Mouse (Mus musculus) G1E-ER4 (cell line): ENCODE measurements around the gene Nanog. TPM values are rescaled to one million over a fixed set of nuclear protein-coding genes. Genes with fewer than 3 reads are reported as not detected.

ENCODE experiments used
- GATA1 ChIP-seq: IDR thresholded peaks from one replicate; pipeline ENCODE4 v1.8.0; 2012; ENCODE audit warnings: low read length, inconsistent platforms
- polyA plus RNA-seq: library from polyadenylated mRNA; stranded (reverse); fragments of >175 nt; gene quantifications from 2 replicates; pipeline ENCODE4 v1.2.3, GENCODE M21; 2012

The Nanog gene
- polyA plus RNA-seq, 1 experiment: not detected

GRCm38 (mm10) chr6:122742228-122742899, 35.1 kb downstream of the Nanog start:
- TF ChIP-seq GATA1: peak; percentile 21

- no peak for TF ChIP-seq GATA1
Measured at GRCm38 (mm10) chr6:122743353-122743752, 36.1 kb downstream of the Nanog start.

DNA sequence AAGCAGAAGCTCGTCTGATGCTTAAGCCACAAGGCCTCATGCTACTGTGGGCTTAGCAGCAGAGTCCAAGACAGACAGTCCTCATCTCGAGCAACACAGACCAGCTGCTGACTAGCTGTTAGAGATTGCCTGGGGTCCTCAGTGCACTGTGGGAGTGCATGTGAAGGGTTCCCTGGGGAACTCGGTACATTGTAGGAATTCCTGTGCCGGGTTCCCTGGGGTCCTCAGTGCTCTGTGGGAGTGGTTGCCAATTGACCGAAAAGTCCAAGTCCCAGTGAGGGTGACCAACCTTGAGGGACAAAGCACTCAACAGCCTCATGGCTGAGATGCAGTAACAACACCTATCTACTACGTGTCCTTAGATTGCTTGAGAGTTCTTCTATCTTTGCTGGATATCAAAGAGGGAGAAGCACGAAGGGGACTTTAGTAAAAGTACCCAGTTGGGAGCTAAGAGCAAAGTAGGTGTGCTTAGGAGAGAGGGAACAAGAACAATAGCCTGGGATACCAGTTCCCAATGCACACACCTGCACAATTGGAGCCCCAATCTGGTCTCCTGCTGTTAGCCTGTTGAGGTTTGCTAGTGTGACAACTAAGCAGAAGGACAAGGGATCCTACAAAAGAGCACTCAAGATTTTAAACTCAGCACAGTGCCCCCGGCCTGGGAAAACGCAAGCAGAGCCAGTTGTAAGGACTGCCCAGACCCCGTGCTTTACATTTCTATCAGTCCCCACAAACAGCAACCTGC, 37.4 kb downstream of the Nanog start:
- TF ChIP-seq GATA1: no peak

- TF ChIP-seq GATA1: no peak
Measured at GRCm38 (mm10) chr6:122750579-122750978, 43.3 kb downstream of the Nanog start.

DNA sequence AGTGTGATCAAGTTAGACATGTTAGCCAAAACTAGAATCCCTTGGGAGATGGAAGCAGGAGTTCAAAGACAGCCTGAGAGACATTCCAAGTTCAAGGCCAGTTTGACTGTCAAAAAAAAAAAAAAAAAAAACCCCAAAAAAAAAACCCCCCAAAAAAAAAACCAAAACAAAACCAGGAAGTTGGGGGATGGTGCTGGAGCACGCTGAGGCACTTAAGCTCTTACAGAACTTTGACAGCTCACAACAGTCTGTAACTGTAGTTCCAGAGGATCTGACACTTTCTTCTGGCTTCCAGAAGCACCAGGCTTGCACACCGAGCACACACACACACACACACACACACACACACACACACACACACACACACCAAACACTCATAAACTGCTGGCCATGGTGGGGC, 48.6 kb downstream of the Nanog start:
- no peak for TF ChIP-seq GATA1

GRCm38 (mm10) chr6:122758732-122759131, 51.4 kb downstream of the Nanog start:
- no peak for TF ChIP-seq GATA1

DNA sequence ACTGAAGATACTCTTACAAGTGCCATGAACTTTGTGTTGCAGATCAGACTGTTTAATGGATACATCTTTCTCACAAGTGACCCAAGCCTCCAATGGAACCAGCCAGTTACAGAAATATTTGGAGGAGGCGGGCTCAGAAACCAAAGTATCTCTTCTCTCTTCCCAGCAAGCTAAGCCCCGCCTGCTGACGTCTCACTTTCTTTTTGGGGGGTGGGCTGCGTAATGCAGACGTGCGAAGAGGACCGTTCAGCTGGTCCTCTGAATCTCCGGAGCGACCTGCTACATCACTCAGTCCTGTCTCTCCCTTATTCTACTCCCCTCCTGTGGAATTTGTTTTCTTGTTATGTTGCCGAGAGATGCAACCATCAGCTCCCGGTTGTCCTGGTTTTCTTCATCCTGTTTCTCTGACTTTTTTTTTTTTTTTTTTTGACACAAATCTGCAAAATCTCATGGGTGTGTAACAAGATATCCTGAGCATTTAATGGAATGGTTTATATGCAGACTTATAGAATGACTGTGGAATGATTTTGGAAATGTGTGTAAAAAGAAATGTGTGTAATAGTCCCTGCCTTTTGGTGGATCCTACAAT, 53.8 kb downstream of the Nanog start:
- no peak for TF ChIP-seq GATA1

DNA sequence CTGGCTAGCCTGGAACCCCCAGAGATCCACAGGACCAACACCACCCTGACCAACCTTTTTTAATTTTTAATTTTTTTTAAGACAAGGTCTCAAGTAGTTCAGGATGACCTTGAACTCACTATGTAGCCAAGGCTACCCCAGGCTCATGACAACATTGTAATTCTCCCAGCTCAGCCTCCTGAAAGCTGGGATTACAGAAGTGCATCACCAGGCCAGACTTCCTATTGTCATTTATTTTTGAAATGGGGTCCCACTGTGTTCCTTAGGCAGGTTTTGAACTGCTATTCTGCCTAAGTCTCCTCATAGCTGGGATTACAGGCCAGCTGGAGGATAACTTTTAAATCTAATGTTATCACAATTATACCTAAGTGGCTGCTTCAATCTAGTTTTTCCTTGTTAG, 54.6 kb downstream of the Nanog start:
- no peak for TF ChIP-seq GATA1

DNA sequence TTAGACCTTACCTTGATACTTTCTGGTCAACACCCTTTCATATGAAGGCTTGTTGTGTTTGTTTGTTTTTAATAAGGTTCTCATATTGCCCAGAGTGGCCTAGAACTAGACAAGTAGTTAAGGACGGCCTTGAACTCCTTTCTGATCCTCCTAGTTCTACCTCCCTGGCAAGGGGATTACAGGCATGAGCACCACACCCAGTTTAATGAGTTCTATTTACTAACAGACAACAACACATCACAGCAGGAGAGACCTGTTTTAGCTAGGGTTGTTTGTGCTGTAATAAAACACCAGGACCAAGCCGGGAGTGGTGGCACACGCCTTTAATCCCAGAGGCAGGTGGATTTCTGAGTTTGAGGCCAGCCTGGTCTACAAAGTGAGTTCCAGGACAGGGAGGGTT, 55.2 kb downstream of the Nanog start:
- no peak for TF ChIP-seq GATA1

- peak; percentile 86 for TF ChIP-seq GATA1
Measured at GRCm38 (mm10) chr6:122762952-122763700, 55.8 kb downstream of the Nanog start.

DNA sequence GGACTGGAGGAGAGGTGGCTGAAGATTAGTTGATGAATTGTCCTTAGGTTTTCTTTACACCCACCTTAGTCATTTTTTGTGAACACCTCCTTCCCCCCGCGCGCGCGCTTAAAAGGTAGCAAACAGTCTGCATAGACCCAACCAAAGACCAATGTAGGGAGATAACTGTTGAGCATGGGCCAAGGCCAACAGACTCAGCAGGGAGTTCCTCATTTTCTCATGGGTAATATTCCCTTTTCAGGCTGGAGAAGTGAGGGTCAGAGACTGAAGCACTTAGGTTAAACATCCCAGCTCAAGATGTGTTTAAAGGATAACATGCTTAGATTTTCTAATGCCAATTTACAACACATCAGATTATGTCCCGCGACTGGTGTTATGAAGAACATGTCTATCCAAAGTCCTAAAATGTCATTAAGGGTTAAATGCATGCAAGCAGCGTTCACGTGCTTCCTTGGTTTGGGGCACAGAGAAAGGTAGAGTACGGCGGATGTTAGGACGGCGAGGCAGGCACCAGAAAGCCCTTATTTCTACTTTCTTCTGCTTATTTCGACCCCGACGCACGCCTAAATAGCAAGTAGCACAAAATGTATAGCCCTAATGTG, 56.7 kb downstream of the Nanog start:
- TF ChIP-seq GATA1: no peak

Other genes with a start within 250 kb of the Nanog start
- gene Rimklb, start 208.7 kb upstream of the Nanog start, polyA plus RNA-seq: 0.02 TPM in 1 of 2 replicates, not detected in the other
- gene Mfap5, start 201.6 kb upstream of the Nanog start, polyA plus RNA-seq: not detected in 2 replicates
- not detected in 2 replicates for gene Aicda, start 153.7 kb upstream of the Nanog start, polyA plus RNA-seq
- gene Apobec1, start 105.0 kb upstream of the Nanog start, polyA plus RNA-seq: 0.23 and 0.41 TPM in 2 replicates
- gene Gdf3, start 97.4 kb upstream of the Nanog start, polyA plus RNA-seq: not detected in 2 replicates
- gene Dppa3, start 81.1 kb upstream of the Nanog start, polyA plus RNA-seq: not detected in 2 replicates
- 34.8 and 40.7 TPM in 2 replicates for gene Slc2a3, start 94.2 kb downstream of the Nanog start, polyA plus RNA-seq
- 14.9 and 18.7 TPM in 2 replicates for gene Foxj2, start 112.4 kb downstream of the Nanog start, polyA plus RNA-seq
- 0.01 TPM in 1 of 2 replicates, not detected in the other for gene C3ar1, start 148.7 kb downstream of the Nanog start, polyA plus RNA-seq
- gene Necap1, start 167.0 kb downstream of the Nanog start, polyA plus RNA-seq: 15.8 and 20.3 TPM in 2 replicates
- gene Clec4a1, start 214.4 kb downstream of the Nanog start, polyA plus RNA-seq: not detected in 2 replicates
- gene Clec4a3, start 245.0 kb downstream of the Nanog start, polyA plus RNA-seq: not detected in 2 replicates